Mouse (Mus musculus) bone marrow macrophage, adult 2 months (primary cell): ENCODE measurements around the gene Ppara.

Experiments
- CTCF ChIP-seq: IDR thresholded peaks from 2 replicates; pipeline ENCODE4 v1.5.1; 2012; ENCODE audit warnings: low read depth, mild to moderate bottlenecking, low read length, moderate library complexity
- POLR2A ChIP-seq: IDR thresholded peaks from 2 replicates; pipeline ENCODE4 v1.6.1; 2012; ENCODE audit warnings: mild to moderate bottlenecking, low read depth, low read length, borderline replicate concordance

GRCm38 (mm10) chr15:85798676-85799075 is 63.9 kb downstream of the Ppara start:
- TF ChIP-seq POLR2A (no peak), CTCF (no peak)
